Mouse (Mus musculus): ENCODE measurements around the gene Tal1.

Tal1 gene

DNA sequence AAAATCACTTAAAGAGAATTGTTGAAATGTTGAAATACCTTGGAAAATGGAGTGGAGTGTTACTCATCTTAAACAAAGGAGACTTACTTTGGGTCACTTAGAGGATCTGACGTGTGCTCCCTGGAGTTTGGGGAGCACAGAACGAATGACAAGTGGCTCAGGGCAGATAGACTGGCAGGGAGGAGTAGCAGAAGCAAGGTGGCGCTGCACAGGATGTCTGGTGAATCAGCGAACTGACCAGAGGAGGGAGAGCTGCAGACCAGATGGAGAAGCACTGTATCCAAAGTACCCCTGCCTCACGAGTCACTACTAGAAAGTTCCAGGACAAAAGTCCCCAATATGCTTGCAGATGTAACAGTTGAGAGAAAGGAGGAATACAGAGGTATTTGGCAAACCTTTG lies 57.0 kb downstream of the Tal1 start:
- no peak for DNase-seq (ENCODE audit: low spot score in 2 of 2)

DNA sequence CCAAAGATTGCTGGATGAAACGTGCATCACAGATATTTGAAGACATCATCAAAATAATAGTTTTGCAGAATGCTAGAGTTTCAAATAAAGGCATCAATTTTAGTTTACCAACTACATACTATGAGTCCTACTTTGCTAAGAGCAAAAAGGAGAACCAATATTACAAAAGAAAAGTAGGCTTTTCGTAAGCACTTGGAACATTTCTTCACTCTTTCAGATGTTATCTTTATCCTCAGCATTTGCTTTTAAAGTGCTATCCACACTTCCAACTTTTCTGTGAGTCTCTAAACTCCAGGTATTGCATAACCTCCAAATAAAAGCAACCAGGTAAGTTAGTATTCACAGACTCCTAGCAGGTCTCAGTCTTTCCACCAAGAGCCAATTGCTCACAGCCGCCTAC lies 63.4 kb downstream of the Tal1 start:
- no peak for DNase-seq (ENCODE audit: low spot score in 2 of 2)

DNA sequence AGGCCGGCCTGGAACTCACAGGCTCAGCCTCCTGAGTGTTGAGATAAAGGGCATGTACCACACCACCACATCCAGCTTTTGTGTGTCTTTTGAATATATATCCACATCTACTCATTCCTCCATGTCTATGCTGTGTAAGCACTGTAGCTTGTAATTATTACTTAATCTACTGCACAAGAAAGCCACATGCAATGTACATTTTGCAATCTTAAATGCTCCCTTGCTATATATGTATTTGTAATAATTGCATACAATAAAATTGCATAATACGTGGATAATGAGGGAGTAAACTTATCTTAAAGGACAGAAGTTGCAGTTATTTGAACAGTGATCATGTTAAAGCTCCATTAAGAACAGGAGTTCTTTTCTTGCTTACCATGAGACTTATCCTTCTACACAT lies 64.9 kb downstream of the Tal1 start:
- no peak for DNase-seq (ENCODE audit: low spot score in 2 of 2)
